Mouse (Mus musculus) leukemia stem cell, adult 10-12 weeks (primary cell): ENCODE measurements around the gene Ldoc1. TPM values are rescaled to one million over a fixed set of nuclear protein-coding genes. Genes with fewer than 3 reads are reported as not detected.

Experiments
- polyA plus RNA-seq: library from polyadenylated mRNA; stranded (reverse); fragments of >175 nt; gene quantifications from 2 replicates; pipeline ENCODE4 v1.2.3, GENCODE M21; 2012; ENCODE audit warnings: low replicate concordance

Gene Ldoc1
- polyA plus RNA-seq: not detected in 2 replicates

GRCm38 (mm10) chrX:61709302-61710033 is at the start of gene Ldoc1:
Gene Ldoc1 (plus strand): TSS chrX:61709497.

